Mouse (Mus musculus) megakaryocyte, embryonic 14.5 days (primary cell): ENCODE data around the gene Lhpp.

Source experiments
- FLI1 ChIP-seq: IDR thresholded peaks from 2 replicates; pipeline ENCODE4 v1.6.1; 2012; ENCODE audit warnings: low read length, inconsistent platforms, mixed read lengths
- GATA1 ChIP-seq: IDR thresholded peaks from 3 replicates; pipeline ENCODE4 v1.6.1; 2012; ENCODE audit warnings: mixed read lengths, low read length, inconsistent platforms, borderline replicate concordance

DNA sequence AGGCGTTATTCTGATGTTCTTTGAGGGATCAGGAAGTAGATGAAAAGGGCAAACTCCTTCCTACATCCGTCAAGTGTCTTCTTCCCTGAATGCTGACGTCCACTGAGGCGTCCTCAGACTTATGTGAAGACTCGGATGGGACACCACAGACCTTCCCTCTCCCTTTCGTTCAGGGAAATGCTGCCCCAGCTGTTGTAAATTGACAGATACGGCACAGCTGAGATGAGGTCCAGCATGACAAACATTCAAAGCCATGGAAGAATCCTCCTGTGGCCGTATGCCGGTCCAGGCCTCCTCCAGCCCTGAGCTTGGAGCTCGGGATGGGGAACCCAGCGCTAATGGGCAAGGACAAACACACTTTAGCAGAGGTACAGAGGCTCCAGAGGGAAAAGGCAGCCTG, 139.1 kb downstream of the Lhpp start:
- TF ChIP-seq GATA1 = no peak
- no peak for TF ChIP-seq FLI1
